ENCODE assay signal across 13 mouse cellular contexts in the genomic region with DNA sequence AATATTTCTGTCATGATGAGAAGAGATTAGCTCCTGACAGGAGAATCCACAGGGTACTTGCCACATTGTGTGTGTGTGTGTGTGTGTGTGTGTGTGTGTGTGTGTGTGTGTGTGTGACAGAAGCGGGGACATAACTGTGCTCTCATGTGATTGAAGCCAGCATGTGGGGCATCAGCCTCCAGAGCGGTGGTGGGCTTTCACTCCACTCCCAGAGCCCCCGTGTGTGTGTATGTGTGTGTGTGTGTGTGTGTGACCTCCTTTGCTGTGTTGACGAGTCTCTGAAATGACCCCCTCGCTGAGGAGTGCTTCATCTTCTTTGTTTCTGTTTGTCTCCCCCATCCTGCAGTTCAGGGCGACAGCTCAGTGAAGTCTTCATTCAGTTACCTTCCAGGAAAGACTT.
DNase-seq lines count a peak whose midpoint lies in the region; ATAC-seq and TF ChIP-seq lines count a peak whose summit lies in the region.
"Had no signal": no experiment of that assay in that cellular context is flagged by ENCODE, and none has a peak within 500 bp of the region (broad histone marks: within the 10 kb centered on the region; RNA-seq: fewer than 3 reads in every experiment).

No protein-coding gene starts in this region.

- H3K9ac ChIP-seq in neural tube, embryonic 11.5 days (ENCODE audit: low read length), result no peak overlapping the region; the same call in 1 of the 2 replicates
- no peak overlapping the region for H3K9ac ChIP-seq in hindbrain, embryonic 11.5 days (ENCODE audit: low read depth, low read length)
- peak overlapping the region; percentile 55 for H3K9ac ChIP-seq in midbrain, embryonic 13.5 days (replicated peaks)
- no peak overlapping the region for H3K9ac ChIP-seq in stomach, postnatal 0 days (ENCODE audit: low read length)
- no peak overlapping the region for H3K9ac ChIP-seq in liver, embryonic 12.5 days

- no peaks in the 10 kb centered on the region for H3K36me3 ChIP-seq in neural tube, embryonic 11.5 days (ENCODE audit: control insufficient read depth, insufficient read depth, low read length)
- no peaks in the 10 kb centered on the region for H3K36me3 ChIP-seq in hindbrain, embryonic 11.5 days (ENCODE audit: control insufficient read depth, insufficient read depth, low read length)
- peaks cover 29% of the 10 kb centered on the region for H3K36me3 ChIP-seq in midbrain, embryonic 13.5 days
- peaks cover 17% of the 10 kb centered on the region; the same call in 1 of the 2 replicates for H3K36me3 ChIP-seq in stomach, postnatal 0 days (ENCODE audit: control insufficient read depth, insufficient read depth, low read length)
- no peaks in the 10 kb centered on the region; the same call in 1 of the 2 replicates for H3K36me3 ChIP-seq in liver, embryonic 12.5 days

- peaks cover 13% of the 10 kb centered on the region for H3K4me1 ChIP-seq in neural tube, embryonic 11.5 days (ENCODE audit: control insufficient read depth, insufficient read depth, low read length)
- H3K4me1 ChIP-seq in hindbrain, embryonic 11.5 days (replicated peaks; ENCODE audit: control insufficient read depth, insufficient read depth, low read length), result peaks cover 5% of the 10 kb centered on the region; the same call in 1 of the 2 replicates
- peaks cover 44% of the 10 kb centered on the region for H3K4me1 ChIP-seq in midbrain, embryonic 13.5 days (replicated peaks)
- no peaks in the 10 kb centered on the region for H3K4me1 ChIP-seq in stomach, postnatal 0 days (replicated peaks; ENCODE audit: control insufficient read depth, insufficient read depth)
- no peaks in the 10 kb centered on the region for H3K4me1 ChIP-seq in liver, embryonic 12.5 days

- ATAC-seq in neural tube, embryonic 11.5 days (ENCODE audit: insufficient read depth, low FRiP score, low TSS enrichment), result peak; percentile 43
- ATAC-seq in hindbrain, embryonic 11.5 days (ENCODE audit: low FRiP score), result peak; percentile 79
- peak; percentile 79 for ATAC-seq in midbrain, embryonic 13.5 days
- no peak for ATAC-seq in stomach, postnatal 0 days (ENCODE audit: low FRiP score, low TSS enrichment)
- no peak for ATAC-seq in liver, embryonic 12.5 days
- ATAC-seq: inflammation-experienced regulatory T-cells, adult 6 months had no signal

- no peak for TF ChIP-seq CTCF in stomach, postnatal 0 days (IDR thresholded peaks at IDR 0.05; ENCODE audit: low read depth)

- 63% methylated on average over 6 of the region's 6 CpGs for WGBS in neural tube, embryonic 11.5 days
- 44% methylated on average over 6 of the region's 6 CpGs for WGBS in hindbrain, embryonic 11.5 days
- WGBS in midbrain, embryonic 13.5 days, result 7% methylated on average over 6 of the region's 6 CpGs
- 81% methylated on average over 6 of the region's 6 CpGs for WGBS in stomach, postnatal 0 days
- 70% methylated on average over 6 of the region's 6 CpGs for WGBS in liver, embryonic 12.5 days (ENCODE audit: insufficient replicate concordance)

- no peaks in the 10 kb centered on the region for H3K9me3 ChIP-seq in neural tube, embryonic 11.5 days (ENCODE audit: control insufficient read depth, low read length)
- no peaks in the 10 kb centered on the region for H3K9me3 ChIP-seq in hindbrain, embryonic 11.5 days (ENCODE audit: control insufficient read depth, low read length)
- H3K9me3 ChIP-seq in midbrain, embryonic 13.5 days, result no peaks in the 10 kb centered on the region
- H3K9me3 ChIP-seq in stomach, postnatal 0 days (ENCODE audit: control insufficient read depth, low read length), result no peaks in the 10 kb centered on the region
- no peaks in the 10 kb centered on the region for H3K9me3 ChIP-seq in liver, embryonic 12.5 days (replicated peaks)

- H3K4me3 ChIP-seq in neural tube, embryonic 11.5 days (ENCODE audit: low read depth, low read length), result no peak overlapping the region
- no peak overlapping the region for H3K4me3 ChIP-seq in hindbrain, embryonic 11.5 days (ENCODE audit: low read depth, low read length)
- no peak overlapping the region for H3K4me3 ChIP-seq in midbrain, embryonic 13.5 days (replicated peaks)
- H3K4me3 ChIP-seq in stomach, postnatal 0 days (ENCODE audit: low read depth, low read length), result no peak overlapping the region
- H3K4me3 ChIP-seq in liver, embryonic 12.5 days, result no peak overlapping the region

- TF ChIP-seq EP300 in stomach, postnatal 0 days (optimal IDR thresholded peaks at IDR 0.05), result no peak

- no peak overlapping the region; the same call in 1 of the 2 replicates for H3K4me2 ChIP-seq in neural tube, embryonic 11.5 days (ENCODE audit: low read depth)
- no peak overlapping the region for H3K4me2 ChIP-seq in hindbrain, embryonic 11.5 days (replicated peaks; ENCODE audit: low read depth, low read length)
- H3K4me2 ChIP-seq in midbrain, embryonic 13.5 days (replicated peaks), result peak overlapping the region; percentile 56
- no peak overlapping the region for H3K4me2 ChIP-seq in stomach, postnatal 0 days (replicated peaks; ENCODE audit: low read depth)
- no peak overlapping the region for H3K4me2 ChIP-seq in liver, embryonic 12.5 days
- H3K4me2 ChIP-seq: heart, embryonic 11.5 days had no signal

- H3K27me3 ChIP-seq in neural tube, embryonic 11.5 days (ENCODE audit: control insufficient read depth, insufficient read depth, low read length), result no peaks in the 10 kb centered on the region
- H3K27me3 ChIP-seq in hindbrain, embryonic 11.5 days (ENCODE audit: control insufficient read depth, insufficient read depth, low read length), result no peaks in the 10 kb centered on the region
- H3K27me3 ChIP-seq in midbrain, embryonic 13.5 days, result no peaks in the 10 kb centered on the region
- no peaks in the 10 kb centered on the region for H3K27me3 ChIP-seq in stomach, postnatal 0 days (ENCODE audit: control insufficient read depth, insufficient read depth, low read length)
- H3K27me3 ChIP-seq in liver, embryonic 12.5 days (replicated peaks), result no peaks in the 10 kb centered on the region

- DNase-seq in neural tube, embryonic 11.5 days (ENCODE audit: low spot score), result peak; percentile 18
- DNase-seq in neural tube, embryonic 10.5 days (ENCODE audit: extremely low spot score, low spot score), result no peak
- peak; percentile 45 for DNase-seq in hindbrain, embryonic 11.5 days (ENCODE audit: low spot score)
- DNase-seq in gastrocnemius, adult 8-10 months (ENCODE audit: low spot score in 2 of 2), result no peak
- DNase-seq in thymus, postnatal 14 days, result no peak
- DNase-seq in stomach, postnatal 0 days (ENCODE audit: low spot score), result no peak
- DNase-seq: adrenal gland, adult 2 months; lung, postnatal 10 days; right cerebral cortex, postnatal 25 days had no signal

- peak overlapping the region; percentile 61 for H3K27ac ChIP-seq in neural tube, embryonic 11.5 days (ENCODE audit: low read depth, low read length)
- H3K27ac ChIP-seq in hindbrain, embryonic 11.5 days (ENCODE audit: low read depth, low read length), result peak overlapping the region; percentile 86
- peak overlapping the region; percentile 99 for H3K27ac ChIP-seq in midbrain, embryonic 13.5 days
- no peak overlapping the region for H3K27ac ChIP-seq in stomach, postnatal 0 days (replicated peaks)
- no peak overlapping the region for H3K27ac ChIP-seq in liver, embryonic 12.5 days

Comparison
In these comparisons a context has a peak if more than half of its experiments do, and no peak if none do; other contexts are left out.
1. DNase-seq: peak in neural tube, embryonic 11.5 days (single experiment) and hindbrain, embryonic 11.5 days (single experiment); none in neural tube, embryonic 10.5 days (single experiment), gastrocnemius, adult 8-10 months (0 of 2), thymus, postnatal 14 days (single experiment) and stomach, postnatal 0 days (single experiment).
2. ATAC-seq: peak in neural tube, embryonic 11.5 days (single experiment), hindbrain, embryonic 11.5 days (single experiment) and midbrain, embryonic 13.5 days (single experiment); none in stomach, postnatal 0 days (single experiment) and liver, embryonic 12.5 days (single experiment).
3. H3K27ac ChIP-seq: peak in neural tube, embryonic 11.5 days (single experiment), hindbrain, embryonic 11.5 days (single experiment) and midbrain, embryonic 13.5 days (single experiment); none in stomach, postnatal 0 days (single experiment) and liver, embryonic 12.5 days (single experiment).